Mouse (Mus musculus): ENCODE measurements around the gene Shisa6.

The Shisa6 gene

DNA sequence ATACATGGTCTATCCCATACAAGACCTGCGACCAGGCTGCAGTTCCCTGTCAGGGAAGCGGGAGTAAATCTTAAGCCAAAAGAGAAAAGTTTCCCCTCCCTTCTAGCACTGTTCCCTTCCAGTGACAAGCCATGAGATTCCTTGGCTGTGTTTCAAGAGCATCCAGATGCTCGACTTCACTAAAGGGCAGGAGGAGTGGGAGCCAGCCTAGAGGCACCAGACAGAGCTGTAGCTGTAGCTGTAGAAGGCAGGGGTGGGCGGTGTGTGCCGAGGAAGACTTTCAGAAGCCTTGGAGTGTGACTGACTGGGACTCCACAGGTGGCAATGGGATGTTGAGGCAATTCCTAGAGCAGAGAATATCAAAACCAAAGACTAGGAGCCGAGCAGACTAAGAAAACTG is 43.3 kb downstream of the Shisa6 start:
- no peak for DNase-seq (ENCODE audit: low spot score)

DNA sequence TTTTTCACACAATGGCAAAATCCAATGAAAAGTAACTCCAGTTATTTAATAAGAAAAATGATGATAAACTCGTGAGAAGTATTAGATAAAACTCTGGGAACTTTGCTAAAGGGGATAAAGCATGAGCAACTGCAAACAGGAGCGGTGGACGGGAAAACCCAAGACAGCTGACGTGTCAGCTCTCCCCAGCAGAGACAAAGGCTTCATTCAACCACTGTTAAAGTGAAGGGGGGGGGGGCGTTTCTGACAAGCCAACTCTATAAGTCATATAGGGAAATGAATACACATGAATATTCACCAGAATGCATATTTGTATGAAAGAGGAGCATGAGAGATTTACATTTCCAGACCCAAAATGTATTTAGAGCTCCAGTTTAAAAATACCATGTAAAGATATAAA is 83.1 kb downstream of the Shisa6 start:
- DNase-seq (ENCODE audit: low spot score), result no peak

DNA sequence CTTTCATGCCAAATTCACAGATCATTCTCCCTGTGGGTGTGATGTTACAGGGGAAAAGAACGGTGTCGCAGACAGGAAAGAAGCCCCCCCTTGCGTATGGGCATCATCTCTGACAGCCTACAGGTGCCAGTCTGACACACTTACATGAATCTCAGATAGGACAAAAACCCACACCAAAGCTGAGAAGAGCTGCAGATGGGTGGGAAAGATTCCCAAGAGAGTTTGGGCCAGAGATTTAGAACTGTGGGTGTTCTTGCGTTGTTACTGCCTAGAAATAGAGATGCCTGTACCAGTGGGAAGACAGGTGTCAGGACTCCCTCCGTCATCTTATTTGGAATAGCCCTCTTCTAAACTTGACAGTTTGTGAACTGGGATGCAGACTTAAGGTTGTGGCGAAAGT is 99.6 kb downstream of the Shisa6 start:
- no peak for DNase-seq (ENCODE audit: low spot score)

DNA sequence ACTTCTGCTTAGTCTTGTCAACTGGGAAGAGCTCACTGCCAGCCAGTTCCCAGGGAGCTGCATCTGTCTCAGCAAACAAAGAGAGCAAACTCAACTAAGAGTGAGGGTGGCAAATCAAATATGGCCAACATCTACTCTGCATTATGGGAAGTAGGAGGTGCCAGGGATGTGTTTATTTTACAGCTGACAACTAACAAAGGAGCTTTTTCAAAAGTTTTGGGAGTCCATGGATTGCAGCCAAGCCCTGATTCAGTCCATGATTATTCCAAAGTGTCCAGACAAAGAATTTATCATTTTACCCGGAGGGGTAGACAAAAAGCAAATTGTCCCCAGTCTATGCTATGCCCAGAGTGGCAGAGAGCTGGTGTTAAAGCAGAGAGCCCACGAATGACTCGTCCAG is 107.5 kb downstream of the Shisa6 start:
- DNase-seq (ENCODE audit: low spot score), result no peak

DNA sequence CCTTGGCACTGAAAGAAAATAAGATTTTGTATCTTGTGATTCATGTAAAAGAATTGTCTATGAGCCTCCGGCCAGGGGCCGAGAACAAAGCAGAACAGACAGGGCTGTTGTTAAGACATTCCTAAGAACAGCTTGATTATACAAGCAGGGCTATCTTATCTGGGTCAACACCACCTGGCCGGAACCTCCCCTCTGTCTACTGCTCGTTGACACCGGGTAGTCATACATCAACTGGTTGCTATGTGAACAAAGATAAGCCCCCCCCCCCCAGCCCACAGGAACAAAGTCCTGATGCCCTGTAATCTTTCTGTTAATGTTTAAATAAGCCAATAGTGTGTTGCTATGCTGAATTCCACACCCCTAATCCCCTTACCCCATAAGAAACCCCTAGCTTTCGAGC is 117.0 kb downstream of the Shisa6 start:
- DNase-seq (ENCODE audit: low spot score), result peak; percentile 70

DNA sequence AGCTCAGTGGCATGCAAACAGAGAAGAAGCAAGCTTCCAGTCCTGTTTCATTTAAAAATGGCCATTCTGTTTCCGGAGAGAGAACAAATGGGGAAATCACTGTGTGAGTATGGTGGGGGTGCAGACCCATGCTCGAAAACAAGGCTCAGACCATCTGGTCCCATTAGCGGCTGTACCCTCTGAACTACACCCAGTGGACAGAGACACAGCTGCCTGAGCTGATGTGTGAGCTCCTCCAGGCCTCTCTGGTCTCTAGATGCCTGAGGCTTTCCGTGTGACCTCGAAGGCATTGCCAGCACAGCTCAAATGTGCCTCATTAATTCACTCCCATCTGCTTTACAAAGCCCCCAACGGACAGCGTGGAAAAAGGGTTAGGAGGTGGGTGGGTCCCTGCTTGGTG is 125.7 kb downstream of the Shisa6 start:
- no peak for DNase-seq (ENCODE audit: low spot score)

DNA sequence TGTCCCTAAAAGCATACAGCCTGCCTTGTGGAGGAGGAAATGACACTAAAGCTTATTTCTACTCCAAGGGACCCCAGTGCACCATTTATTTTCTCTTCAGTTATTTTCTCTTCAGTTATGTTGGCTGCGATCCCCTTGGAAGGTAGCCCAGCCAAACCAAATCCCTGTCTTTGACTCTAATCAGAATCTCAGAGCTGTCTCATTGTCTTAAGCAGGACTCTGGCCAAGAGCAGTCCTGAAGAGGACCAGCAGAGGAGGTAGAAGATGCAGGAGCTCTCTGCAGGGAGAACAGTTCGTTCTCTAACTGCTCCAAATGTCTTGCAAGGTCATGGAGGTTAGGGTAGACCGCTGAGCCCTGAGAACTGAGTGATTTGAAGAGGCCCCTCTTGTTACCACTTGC is 138.2 kb downstream of the Shisa6 start:
- no peak for DNase-seq (ENCODE audit: low spot score)

DNA sequence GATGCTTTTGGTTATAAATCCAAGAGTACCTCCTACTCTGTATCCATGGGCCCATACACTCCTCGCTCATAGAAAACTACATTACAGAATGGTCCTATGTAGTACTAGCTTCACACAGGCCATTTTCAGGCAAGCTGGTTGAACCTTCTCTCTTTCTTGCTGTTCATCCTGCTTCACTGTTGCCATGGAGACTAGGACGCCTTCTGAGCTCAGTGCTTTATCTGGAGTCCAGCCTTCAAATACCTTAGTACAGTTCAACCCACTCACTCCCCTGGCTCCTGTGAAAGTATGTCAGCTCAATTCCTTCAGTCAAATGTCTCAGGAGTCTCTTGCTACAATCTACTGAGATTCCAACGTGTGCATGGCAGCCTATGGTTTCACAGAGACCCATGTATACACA is 154.0 kb downstream of the Shisa6 start:
- DNase-seq (ENCODE audit: low spot score), result no peak

DNA sequence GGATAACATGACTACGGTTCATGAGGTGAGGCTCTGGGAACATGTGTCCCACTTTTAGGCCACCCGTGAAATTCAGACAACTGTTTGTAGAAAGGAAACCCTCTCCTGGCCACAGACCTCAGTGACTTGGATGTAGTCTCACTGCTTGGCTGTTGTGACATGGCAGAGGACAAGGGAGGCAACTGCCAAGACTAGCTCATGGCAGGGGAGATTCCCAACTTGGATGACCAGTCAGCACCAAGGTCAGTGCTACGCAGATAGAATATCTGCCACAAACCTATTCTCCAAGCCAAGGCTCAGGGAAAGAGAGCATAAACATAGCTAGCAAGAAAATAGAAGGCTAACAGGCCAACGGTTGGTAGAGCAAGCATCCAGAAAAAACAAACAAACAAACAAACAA is 156.0 kb downstream of the Shisa6 start:
- no peak for DNase-seq (ENCODE audit: low spot score)

DNA sequence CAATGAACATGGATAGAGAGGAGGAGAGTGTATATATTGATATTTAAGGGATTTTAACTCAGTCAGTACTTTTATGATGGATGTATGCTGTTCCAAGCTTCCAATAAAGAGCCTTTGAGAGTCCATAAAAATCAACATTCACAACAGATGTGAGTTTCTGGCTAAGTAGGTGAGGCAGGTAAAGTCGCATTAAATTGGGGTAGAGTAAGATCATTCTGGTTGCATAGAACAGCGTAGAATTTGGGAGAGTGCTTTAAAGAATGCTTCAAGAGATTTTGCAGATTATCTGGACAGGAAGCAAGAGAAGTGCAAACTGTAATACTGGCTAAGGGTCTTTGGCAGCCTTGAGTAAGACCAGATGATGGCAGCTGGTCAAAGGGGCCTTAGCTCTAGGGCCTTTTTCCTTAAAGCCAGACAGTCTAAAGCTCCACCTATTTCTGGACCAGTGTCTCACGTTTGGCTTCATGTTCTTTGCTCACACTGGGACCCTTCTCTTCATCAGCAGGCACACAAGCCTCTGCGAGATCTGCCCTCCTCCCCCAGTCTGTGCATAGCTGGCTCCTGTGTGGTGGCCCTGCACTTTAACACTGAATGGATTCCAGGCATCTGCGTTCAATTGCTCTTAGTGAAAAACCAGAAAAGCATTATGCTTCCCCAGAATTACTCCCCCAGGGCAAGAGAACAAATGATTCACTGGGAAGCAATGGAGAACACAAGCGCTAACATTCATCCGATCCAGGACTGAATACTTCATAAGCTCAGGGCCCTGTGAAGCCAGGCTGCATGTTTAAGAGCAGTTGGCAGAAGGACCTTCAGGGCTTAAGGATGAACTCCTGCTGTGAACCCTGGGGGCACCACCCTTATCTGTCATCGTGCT is 158.7 kb downstream of the Shisa6 start:
- no peak for DNase-seq (ENCODE audit: low spot score)

DNA sequence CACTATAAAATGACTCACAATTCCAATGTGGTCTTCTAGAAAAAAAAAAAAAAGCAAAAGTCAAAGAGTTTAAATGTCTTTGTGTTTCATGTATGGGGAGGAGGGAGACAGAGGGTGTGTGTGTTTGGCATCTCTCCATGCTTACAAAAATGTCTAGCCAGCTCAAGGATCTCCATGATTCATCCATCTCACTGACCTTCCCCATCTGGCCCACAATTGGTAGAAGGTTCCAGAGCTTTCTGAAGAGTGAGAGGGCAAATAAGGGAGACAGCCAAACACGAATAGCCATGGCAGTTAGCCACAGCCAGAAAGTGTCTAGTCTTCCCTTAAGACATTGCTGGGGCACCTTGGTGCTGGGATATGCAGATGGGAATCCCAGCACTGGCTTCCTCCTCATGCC is 166.0 kb downstream of the Shisa6 start:
- no peak for DNase-seq (ENCODE audit: low spot score)

DNA sequence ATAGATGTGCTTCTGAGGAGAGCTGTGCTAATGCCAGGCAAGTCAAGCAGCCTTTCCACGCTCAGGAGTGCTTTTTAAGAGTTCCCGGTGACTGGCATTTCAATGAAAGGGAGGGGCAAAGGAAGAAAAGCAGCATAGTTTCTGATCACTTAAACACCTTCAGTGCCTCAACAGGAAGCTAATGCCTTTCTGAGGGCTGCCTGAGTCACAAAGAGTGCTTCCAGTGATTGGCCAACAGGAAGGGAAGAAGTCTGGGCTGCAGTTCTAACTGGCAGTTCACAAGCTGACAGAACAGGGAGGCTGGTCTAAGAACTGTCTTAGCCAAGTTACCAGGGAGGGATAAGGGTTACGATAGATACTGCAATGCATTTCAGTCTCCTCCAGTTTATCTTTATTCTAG is 180.9 kb downstream of the Shisa6 start:
- no peak for DNase-seq (ENCODE audit: low spot score)

DNA sequence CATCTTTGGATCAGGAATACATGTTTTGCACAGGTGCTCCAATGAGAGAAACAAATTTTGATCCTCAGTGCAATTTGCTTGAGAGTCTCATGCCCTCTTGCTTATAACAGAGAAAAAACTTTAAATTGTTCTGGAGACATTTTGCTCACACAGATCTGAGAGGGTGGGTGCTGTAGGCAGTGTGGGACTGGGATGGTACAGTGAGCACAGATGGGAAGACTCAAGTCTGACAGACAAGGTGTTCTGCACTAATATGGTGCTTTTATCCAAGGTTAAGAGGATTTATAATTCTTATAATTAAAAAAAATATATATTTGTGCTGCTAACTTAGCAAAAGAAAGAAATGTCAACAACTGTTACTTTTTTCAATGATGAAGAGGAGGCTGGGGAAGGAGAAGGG is 189.5 kb downstream of the Shisa6 start:
- DNase-seq (ENCODE audit: low spot score), result no peak

DNA sequence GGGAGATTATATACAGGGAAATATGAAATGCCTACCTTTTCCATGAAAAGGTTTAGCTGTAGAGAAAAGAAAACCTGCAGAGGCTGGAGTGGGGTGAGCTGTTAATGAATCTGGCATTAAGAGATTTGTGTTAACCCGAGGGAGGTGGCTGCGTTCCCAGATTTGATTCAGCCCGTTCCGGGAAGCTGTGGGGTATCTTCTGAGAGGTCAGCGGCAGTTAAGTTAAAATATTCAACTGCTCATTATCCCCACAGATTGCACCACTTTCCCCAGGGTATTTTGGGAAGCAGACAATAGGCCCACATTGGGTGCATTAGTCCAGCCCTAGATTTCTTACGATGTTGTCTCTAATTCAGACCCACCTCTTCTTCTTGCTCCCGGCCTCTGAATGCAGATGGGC is 213.0 kb downstream of the Shisa6 start:
- no peak for DNase-seq (ENCODE audit: low spot score)

DNA sequence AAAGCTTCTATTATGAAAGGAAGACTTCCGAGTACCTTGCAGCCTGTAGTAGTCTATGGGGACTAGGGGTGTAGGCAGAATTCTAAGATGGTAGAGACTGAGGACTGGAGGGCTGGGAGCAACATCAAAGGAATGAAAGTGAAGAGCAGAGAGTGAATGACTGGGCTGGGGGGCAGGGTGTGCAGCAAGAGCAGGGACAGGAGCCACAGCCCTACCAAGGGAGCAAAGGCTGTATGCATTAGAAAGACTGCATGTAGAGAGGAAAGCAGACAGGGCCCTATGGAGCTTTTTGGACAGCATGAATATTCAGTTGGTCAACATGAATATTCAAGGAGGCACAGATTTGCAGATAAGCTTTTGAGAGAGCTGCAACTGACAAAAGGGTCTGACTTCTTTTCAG is 221.4 kb downstream of the Shisa6 start:
- DNase-seq (ENCODE audit: low spot score), result no peak

DNA sequence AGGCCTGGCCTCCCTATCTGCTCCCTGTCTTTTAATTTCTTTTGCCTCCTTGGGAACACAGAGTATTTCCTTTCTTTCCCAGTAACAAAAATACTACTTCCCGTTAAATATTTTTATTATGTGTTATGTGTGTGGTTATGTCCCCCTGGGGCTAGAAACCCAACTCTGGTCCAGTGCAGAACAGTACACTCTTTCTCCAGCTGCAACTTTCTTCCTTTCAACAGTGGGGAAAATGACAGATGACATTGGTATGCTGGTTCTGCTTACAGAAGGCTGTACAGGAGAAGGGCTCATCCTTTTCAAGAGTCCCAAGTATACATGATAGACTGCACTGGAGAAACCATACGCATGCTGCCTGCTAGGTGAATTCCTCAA is 251.1 kb downstream of the Shisa6 start:
- no peak for DNase-seq (ENCODE audit: low spot score)

DNA sequence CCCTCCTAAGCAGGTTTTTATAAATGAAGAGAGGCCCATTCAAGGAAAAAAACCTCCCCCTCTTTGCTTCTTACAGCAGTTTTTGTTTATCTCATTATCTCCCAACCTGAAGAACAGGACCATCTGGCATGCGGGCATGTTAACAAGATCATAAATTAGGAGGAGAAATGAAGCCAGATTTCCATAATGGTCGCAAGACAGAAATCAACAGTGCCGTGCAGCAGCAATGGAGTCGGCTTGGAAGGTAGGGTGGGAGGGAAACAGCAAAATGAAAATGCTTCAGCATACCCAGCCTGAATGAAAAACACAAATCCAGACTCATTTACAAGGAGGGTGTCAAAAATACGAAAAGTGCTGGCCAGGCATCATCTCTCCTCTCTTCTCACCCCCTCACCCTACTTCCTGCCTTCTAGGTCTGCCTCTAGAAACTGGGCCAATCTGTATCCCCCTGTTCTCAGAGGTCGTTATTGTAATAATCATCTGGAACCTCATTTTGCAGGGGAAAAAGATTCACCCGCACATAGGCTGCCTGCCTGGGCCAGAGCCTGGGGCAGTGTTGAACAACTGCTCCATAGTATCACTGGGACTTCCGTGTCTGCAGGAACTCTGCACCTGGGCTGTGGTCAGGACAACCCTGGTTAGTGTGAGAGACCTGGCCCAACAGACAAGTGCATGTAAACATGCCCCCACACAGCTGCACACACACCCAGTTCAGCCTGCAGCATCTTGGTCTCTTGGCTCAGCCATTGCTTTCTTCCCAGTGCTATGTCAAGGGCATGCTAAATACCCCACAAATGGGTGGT is 251.7 kb downstream of the Shisa6 start:
- DNase-seq (ENCODE audit: low spot score), result no peak

DNA sequence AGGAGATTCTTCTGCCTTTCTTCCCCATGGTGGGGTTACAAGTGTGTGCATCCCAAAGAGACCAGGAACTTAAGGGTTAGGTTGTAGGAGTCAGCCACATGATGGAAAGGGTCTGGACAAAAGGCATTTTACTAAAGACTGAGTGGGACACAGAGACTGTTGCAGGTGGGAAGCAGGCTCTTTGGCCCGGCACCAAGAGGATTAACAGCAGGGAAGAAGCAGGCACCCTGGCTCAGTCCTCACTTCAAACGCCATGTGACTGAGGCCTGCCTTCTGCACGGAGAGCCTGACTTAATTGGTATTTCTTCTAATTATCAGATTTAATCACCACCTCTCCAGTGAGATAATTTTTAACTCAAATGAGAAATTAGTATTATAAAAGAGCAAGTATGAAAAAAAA is 258.7 kb downstream of the Shisa6 start:
- no peak for DNase-seq (ENCODE audit: low spot score)

DNA sequence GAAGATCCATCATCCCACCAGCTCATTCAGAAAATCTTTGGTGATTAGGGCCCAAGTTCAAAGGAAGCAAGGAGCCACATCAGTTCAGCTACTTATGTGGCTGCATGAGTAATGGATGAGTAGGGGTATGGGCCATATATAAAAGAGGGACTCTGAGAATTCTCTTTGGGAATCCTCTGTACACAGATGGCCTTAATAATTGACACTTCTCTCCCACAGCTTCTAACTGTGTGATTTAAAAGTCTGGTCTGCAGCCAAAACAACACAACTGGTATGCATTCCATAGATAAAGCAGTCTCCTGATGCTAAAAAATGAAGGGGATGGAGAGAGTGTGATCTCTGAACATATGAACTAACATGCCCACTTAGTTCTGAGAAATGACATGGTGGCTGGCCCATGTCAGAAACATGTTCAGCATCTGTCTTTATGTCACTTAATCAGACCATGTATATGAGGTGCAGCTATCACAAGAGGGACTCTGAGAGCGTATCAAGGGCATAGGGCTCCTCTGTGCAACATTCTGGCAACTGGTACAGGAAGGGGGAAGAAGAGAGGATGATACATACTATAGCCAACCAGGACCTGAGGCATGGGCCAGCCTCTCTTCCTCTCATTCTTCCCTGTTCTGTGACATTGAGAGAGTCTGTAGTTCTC is 260.3 kb downstream of the Shisa6 start:
- no peak for DNase-seq (ENCODE audit: low spot score)

DNA sequence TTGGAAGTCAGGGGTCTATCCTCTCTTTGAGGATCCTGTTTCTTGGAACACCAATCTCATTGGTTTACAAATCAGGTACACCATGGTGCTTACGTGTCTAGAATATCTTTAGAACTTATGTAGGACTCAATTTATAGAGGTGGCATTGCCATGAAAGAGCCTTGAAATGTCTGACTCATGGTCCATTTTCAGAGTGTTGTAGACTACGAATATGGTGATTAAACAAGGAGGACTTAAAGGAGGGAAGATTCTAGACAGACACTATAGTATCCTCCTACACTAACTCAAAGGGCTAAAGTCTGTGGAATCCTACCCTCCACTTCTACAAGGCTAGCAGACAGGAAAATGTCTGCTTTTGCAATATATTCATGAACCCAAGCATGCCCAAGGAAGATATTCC is 265.6 kb downstream of the Shisa6 start:
- no peak for DNase-seq (ENCODE audit: low spot score)

DNA sequence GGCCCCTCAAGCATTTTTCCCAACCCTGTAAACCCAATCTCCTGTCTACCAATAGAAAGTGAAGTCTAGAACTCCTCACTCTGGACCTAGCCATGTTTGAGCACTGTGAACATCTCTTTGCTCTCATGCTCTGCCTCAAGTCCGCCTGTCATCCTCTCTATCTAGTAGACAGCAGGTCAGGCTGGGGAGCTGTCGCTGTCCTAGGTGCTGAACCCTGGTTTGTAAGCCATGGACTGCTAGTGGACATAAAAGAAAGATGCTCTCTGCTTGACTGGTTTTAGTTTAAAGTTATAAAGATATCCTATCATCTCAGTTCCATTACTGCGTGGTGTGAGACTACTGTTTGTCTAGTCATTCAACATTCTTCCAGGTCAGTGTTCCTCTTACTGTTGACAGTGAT is 266.9 kb downstream of the Shisa6 start:
- peak; percentile 36 for DNase-seq (ENCODE audit: low spot score)

DNA sequence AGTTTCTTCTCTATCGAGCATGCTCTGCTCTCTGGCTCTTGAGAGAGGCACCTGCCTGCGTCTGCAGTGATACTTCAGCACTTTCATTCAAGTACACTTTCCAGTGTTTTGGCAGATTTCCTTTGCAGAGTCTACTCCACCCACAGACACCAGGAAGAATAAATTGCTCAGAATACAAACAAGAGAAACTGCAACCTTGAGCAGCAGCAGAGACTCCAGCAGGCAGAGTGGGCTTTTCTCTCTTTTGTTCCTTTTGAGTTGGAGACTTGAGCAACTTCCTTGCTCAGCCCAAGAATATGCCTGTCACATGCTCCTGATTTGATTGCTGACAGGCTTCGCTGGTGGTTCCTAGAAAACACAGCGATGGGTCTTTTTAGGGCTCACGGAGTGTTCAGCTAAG is 278.6 kb downstream of the Shisa6 start:
- DNase-seq (ENCODE audit: low spot score), result no peak

DNA sequence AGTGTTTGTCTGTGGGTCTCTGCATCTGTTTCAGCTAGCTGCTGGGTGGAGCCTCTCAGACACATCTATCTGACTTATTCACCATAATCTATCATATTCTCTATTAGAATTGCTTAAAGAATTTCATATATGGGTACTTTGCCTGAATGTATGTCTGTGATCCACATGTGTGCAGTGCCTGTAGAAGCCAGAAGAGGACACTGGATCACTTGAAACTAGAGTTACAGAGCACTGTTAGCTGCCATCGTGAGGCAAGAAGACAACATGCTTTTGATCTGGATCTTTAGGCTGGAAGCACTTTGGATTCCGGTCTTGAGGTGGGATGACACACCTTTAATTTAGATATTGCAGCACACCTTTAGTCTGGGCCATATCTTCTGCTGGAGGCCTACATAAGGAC is 289.2 kb downstream of the Shisa6 start:
- DNase-seq (ENCODE audit: low spot score), result no peak

All from yolk sac, embryonic 10.5 days (tissue).